ENCODE assay signal across 24 mouse cellular contexts in the genomic region with DNA sequence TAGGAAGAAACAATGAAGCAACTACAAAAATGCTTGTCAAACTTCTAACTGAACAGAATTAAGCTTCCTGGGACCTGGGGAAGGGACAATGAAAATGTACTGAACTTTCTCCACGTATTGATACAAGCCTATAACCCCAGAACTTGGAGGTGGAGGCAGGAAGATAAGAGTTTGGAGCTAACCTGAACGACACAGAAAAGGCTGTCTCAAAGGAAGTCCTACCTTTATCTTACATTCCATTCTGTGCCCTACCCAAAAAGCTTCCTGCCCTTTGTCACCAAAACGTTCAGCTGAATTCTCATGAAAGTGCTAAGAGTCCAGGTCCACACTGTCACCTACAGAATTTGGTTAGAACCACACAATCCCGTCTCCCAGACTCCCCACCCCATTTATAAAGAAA. TPM values are rescaled to one million over a fixed set of nuclear protein-coding genes. Genes with fewer than 3 reads are reported as not detected.
DNase-seq lines count a peak whose midpoint lies in the region; ATAC-seq and TF ChIP-seq lines count a peak whose summit lies in the region.
"Had no signal": no experiment of that assay in that cellular context is flagged by ENCODE, and none has a peak within 500 bp of the region (broad histone marks: within the 10 kb centered on the region; RNA-seq: fewer than 3 reads in every experiment).

No protein-coding gene starts in this region.

- H3K27me3 ChIP-seq in kidney, postnatal 0 days (ENCODE audit: insufficient read depth, low read length): no peaks in the 10 kb centered on the region
- no peaks in the 10 kb centered on the region for H3K27me3 ChIP-seq in kidney, adult 2 months (replicated peaks; ENCODE audit: control insufficient read depth, insufficient read depth, low read length)
- H3K27me3 ChIP-seq in liver, embryonic 13.5 days: no peaks in the 10 kb centered on the region
- H3K27me3 ChIP-seq in stomach, embryonic 15.5 days (replicated peaks): no peaks in the 10 kb centered on the region
- H3K27me3 ChIP-seq: embryonic facial prominence, embryonic 12.5 days; forebrain, embryonic 13.5 days; hindbrain, embryonic 12.5 days; megakaryocyte, embryonic 14.5 days had no signal

- WGBS in kidney, postnatal 0 days: 59% methylated on average over 4 of the region's 4 CpGs
- 72% methylated on average over 4 of the region's 4 CpGs for WGBS in kidney, adult 2 months
- 12% methylated on average over 4 of the region's 4 CpGs for WGBS in liver, embryonic 13.5 days (ENCODE audit: insufficient replicate concordance)
- 46% methylated on average over 4 of the region's 4 CpGs for WGBS in stomach, embryonic 15.5 days

- no peaks in the 10 kb centered on the region for H3K9me3 ChIP-seq in kidney, postnatal 0 days (replicated peaks; ENCODE audit: low read length)
- H3K9me3 ChIP-seq in liver, embryonic 13.5 days (replicated peaks): no peaks in the 10 kb centered on the region
- H3K9me3 ChIP-seq in stomach, embryonic 15.5 days: no peaks in the 10 kb centered on the region
- H3K9me3 ChIP-seq: embryonic facial prominence, embryonic 12.5 days; forebrain, embryonic 13.5 days; hindbrain, embryonic 12.5 days; limb, embryonic 10.5 days; megakaryocyte, embryonic 14.5 days had no signal

- no peak for DNase-seq in kidney, postnatal 0 days (ENCODE audit: low spot score)
- DNase-seq in kidney, adult 2 months: no peak
- peak; percentile 36 for DNase-seq in MEL-GATA-1-ER (ENCODE audit: extremely low read depth, low read depth)
- no peak for DNase-seq in liver, embryonic 13.5 days
- no peak for DNase-seq in adrenal gland, adult (ENCODE audit: inconsistent age in 2 of 2, low spot score in 1 of 2)
- DNase-seq in embryo, embryonic 11 days: no peak
- DNase-seq: adrenal gland, postnatal 36 days; cerebellum, adult 8-10 months; heart, postnatal 10 days; kidney, postnatal 36 days; layer of hippocampus, adult 9-11 months; lung, adult 18-20 months; lung, postnatal 14 days; right cerebral cortex, postnatal 4 days; thymus, postnatal 36 days had no signal

- TF ChIP-seq CTCF in kidney, postnatal 0 days (IDR thresholded peaks at IDR 0.05; ENCODE audit: low read depth): no peak
- TF ChIP-seq CTCF in kidney, adult 2 months (conservative IDR thresholded peaks at IDR 0.05; ENCODE audit: insufficient read depth, insufficient read length, low read depth, low read length): no peak

- H3K4me2 ChIP-seq in kidney, postnatal 0 days (ENCODE audit: low read length): no peak overlapping the region
- peak overlapping the region; percentile 1 for H3K4me2 ChIP-seq in liver, embryonic 13.5 days
- H3K4me2 ChIP-seq in stomach, embryonic 15.5 days: no peak overlapping the region
- H3K4me2 ChIP-seq: embryonic facial prominence, embryonic 12.5 days; forebrain, embryonic 13.5 days; heart, embryonic 11.5 days; hindbrain, embryonic 12.5 days had no signal

- ATAC-seq in kidney, postnatal 0 days (replicated peaks; ENCODE audit: low FRiP score, low read depth): no peak
- peak; percentile 81 for ATAC-seq in liver, embryonic 13.5 days (ENCODE audit: low read depth)
- ATAC-seq in stomach, embryonic 15.5 days (ENCODE audit: insufficient read depth, low FRiP score, low read depth): 0 out of 2 replicates have a peak, but pooled peaks have one; percentile 11
- ATAC-seq: forebrain, embryonic 13.5 days had no signal

- H3K9ac ChIP-seq in kidney, postnatal 0 days (ENCODE audit: low read depth, low read length): no peak overlapping the region
- H3K9ac ChIP-seq in liver, embryonic 13.5 days: no peak overlapping the region; the same call in 1 of the 2 replicates
- H3K9ac ChIP-seq in stomach, embryonic 15.5 days: no peak overlapping the region
- H3K9ac ChIP-seq: embryonic facial prominence, embryonic 12.5 days; forebrain, embryonic 13.5 days had no signal

- no peak for TF ChIP-seq POLR2A in kidney, adult 2 months (IDR thresholded peaks at IDR 0.05; ENCODE audit: low read depth, low read length)

- H3K4me1 ChIP-seq in kidney, postnatal 0 days (replicated peaks; ENCODE audit: insufficient read depth, low read length): 0 out of 2 replicates have a peak, but pooled peaks cover 6% of the 10 kb centered on the region
- H3K4me1 ChIP-seq in kidney, adult 2 months (ENCODE audit: control insufficient read depth, insufficient read depth, low read length): no peaks in the 10 kb centered on the region
- peaks cover 48% of the 10 kb centered on the region for H3K4me1 ChIP-seq in liver, embryonic 13.5 days (replicated peaks)
- 0 out of 2 replicates have a peak, but pooled peaks cover 8% of the 10 kb centered on the region for H3K4me1 ChIP-seq in stomach, embryonic 15.5 days

- peak overlapping the region; percentile 63; the same call in 1 of the 2 replicates for H3K27ac ChIP-seq in kidney, postnatal 0 days
- no peak overlapping the region for H3K27ac ChIP-seq in kidney, adult 2 months (ENCODE audit: insufficient read depth, low read depth, low read length)
- peak overlapping the region; percentile 76 for H3K27ac ChIP-seq in liver, embryonic 13.5 days
- peak overlapping the region; percentile 54; the same call in 1 of the 2 replicates for H3K27ac ChIP-seq in stomach, embryonic 15.5 days
- H3K27ac ChIP-seq: embryonic facial prominence, embryonic 12.5 days; forebrain, embryonic 13.5 days; hindbrain, embryonic 12.5 days; left cerebral cortex, adult 2 months; limb, embryonic 10.5 days had no signal

- H3K36me3 ChIP-seq in kidney, postnatal 0 days (ENCODE audit: insufficient read depth, low read length): no peaks in the 10 kb centered on the region
- no peaks in the 10 kb centered on the region for H3K36me3 ChIP-seq in kidney, adult 2 months (ENCODE audit: control insufficient read depth, insufficient read depth, low read length)
- no peaks in the 10 kb centered on the region for H3K36me3 ChIP-seq in liver, embryonic 13.5 days
- H3K36me3 ChIP-seq in stomach, embryonic 15.5 days: no peaks in the 10 kb centered on the region
- H3K36me3 ChIP-seq: embryonic facial prominence, embryonic 12.5 days; hindbrain, embryonic 12.5 days; limb, embryonic 10.5 days had no signal

- H3K4me3 ChIP-seq in kidney, postnatal 0 days (replicated peaks; ENCODE audit: low read depth, low read length): no peak overlapping the region
- no peak overlapping the region for H3K4me3 ChIP-seq in kidney, adult 2 months (ENCODE audit: insufficient read depth, low read depth, low read length)
- H3K4me3 ChIP-seq in liver, embryonic 13.5 days (replicated peaks): no peak overlapping the region
- H3K4me3 ChIP-seq in stomach, embryonic 15.5 days (replicated peaks): no peak overlapping the region
- H3K4me3 ChIP-seq: embryonic facial prominence, embryonic 12.5 days; erythroblast, embryonic 14.5 days; forebrain, embryonic 13.5 days; hindbrain, embryonic 12.5 days; left cerebral cortex, adult 2 months; limb, embryonic 10.5 days; megakaryocyte, embryonic 14.5 days had no signal

RNA-seq across cellular contexts. Expression of a gene that starts 48.8 kb away (rescaled TPM):
- 6.6 and 6.9 TPM in 2 replicates for polyA plus RNA-seq in kidney, postnatal 0 days (2015; fragmentation: Nextera tagmentation; extraction: Ambion mirVana)
- polyA plus RNA-seq in kidney, adult 2 months (2012; rRNA removed): 30.8 and 31.3 TPM in 2 replicates
- 1.7 and 2.4 TPM in 2 replicates for polyA plus RNA-seq in liver, embryonic 13.5 days (2015; fragmentation: Nextera tagmentation; extraction: Ambion mirVana)
- polyA plus RNA-seq in stomach, embryonic 15.5 days (2015; fragmentation: Nextera tagmentation; extraction: Ambion mirVana): 4.0 and 4.6 TPM in 2 replicates
